Mouse (Mus musculus) heart, embryonic 16.5 days (tissue): ENCODE measurements around the gene Cacng7. TPM values are rescaled to one million over a fixed set of nuclear protein-coding genes. Genes with fewer than 3 reads are reported as not detected.
"Not testable (repeated sequence)": the region's sequence is repeated elsewhere in the genome, so short reads cannot be mapped to it uniquely, and the experiment has no call there.

Experiments used
- ATAC-seq: fragments of 200-750 bp; cut with Nextera tagmentation; replicated peaks from 2 replicates; pipeline ENCODE4 v1.8.0; 2017; ENCODE audit warnings: moderate number of reproducible peaks; ENCODE audit not compliant: insufficient read depth, low FRiP score; ENCODE audit errors: extremely low read depth
- H3K27ac ChIP-seq: fragments of 300-500 bp; sonication (generic); 2 replicates; pipeline ENCODE4 v1.5.1; 2014; ENCODE audit warnings: mild to moderate bottlenecking, low read length, control low read depth, moderate library complexity
- H3K27me3 ChIP-seq: fragments of 300-500 bp; sonication (generic); 2 replicates; pipeline ENCODE4 v1.6.1; 2014; ENCODE audit warnings: low read length, mixed read lengths; ENCODE audit not compliant: control insufficient read depth, insufficient read depth
- H3K36me3 ChIP-seq: fragments of 300-500 bp; sonication (generic); 2 replicates; pipeline ENCODE4 v1.6.1; 2014; ENCODE audit not compliant: control insufficient read depth, insufficient read depth
- H3K4me1 ChIP-seq: fragments of 300-500 bp; sonication (generic); 2 replicates; pipeline ENCODE4 v1.6.1; 2014; ENCODE audit warnings: low read length, mixed read lengths; ENCODE audit not compliant: control insufficient read depth, insufficient read depth
- H3K4me2 ChIP-seq: fragments of 300-500 bp; sonication (generic); 2 replicates; pipeline ENCODE4 v1.6.1; 2014; ENCODE audit warnings: low read depth, mild to moderate bottlenecking, control low read depth, low read length
- H3K4me3 ChIP-seq: fragments of 300-500 bp; sonication (generic); 2 replicates; pipeline ENCODE4 v1.5.1; 2014; ENCODE audit warnings: mild to moderate bottlenecking, control low read depth, low read length
- H3K9ac ChIP-seq: fragments of 300-500 bp; sonication (generic); 2 replicates; pipeline ENCODE4 v1.6.1; 2014; ENCODE audit warnings: low read length, control low read depth
- H3K9me3 ChIP-seq: fragments of 300-500 bp; sonication (generic); replicated peaks from 2 replicates; pipeline ENCODE4 v1.6.1; 2016; ENCODE audit warnings: low read length; ENCODE audit not compliant: control insufficient read depth
- WGBS: fragments of 180-500 bp; shearing (Covaris S2); extraction: QIAGEN DNeasy Blood & Tissue Kit; methylation state at CpG from one replicate; pipeline ENCODE4 v1.1.7; 2014; 5-methylcytosine and 5-hydroxymethylcytosine counted together
- polyA plus RNA-seq: library from polyadenylated mRNA; unstranded; fragments of >200 nt; fragmentation: Nextera tagmentation; extraction: Ambion mirVana; gene quantifications from 2 replicates; pipeline ENCODE4 v1.2.1, GENCODE M21; 2015

The Cacng7 gene
- polyA plus RNA-seq, 1 experiment from 2014 or later, result 0.16 TPM

GRCm38 (mm10) chr7:3291197-3291596, 41.6 kb upstream of the Cacng7 start:
- Histone ChIP-seq H3K9me3 (no peaks in the 10 kb centered on the region), H3K4me2 (peak overlapping the region; percentile 88), H3K36me3 (peaks cover 18% of the 10 kb centered on the region), H3K4me3 (peak overlapping the region; percentile 71), H3K4me1 (peaks cover 35% of the 10 kb centered on the region), H3K27ac (peak overlapping the region; percentile 93), H3K27me3 (no peaks in the 10 kb centered on the region), H3K9ac (peak overlapping the region; percentile 84)
- 14% methylated on average over 6 of the region's 6 CpGs for WGBS
- peak; percentile 21 for ATAC-seq

- peak overlapping the region; percentile 88 for H3K4me2 ChIP-seq
- peaks cover 23% of the 10 kb centered on the region for H3K36me3 ChIP-seq
- no peak for ATAC-seq
- H3K9me3 ChIP-seq, result no peaks in the 10 kb centered on the region
- whole genome bisulfite sequencing, result 39% methylated on average over 3 of the region's 3 CpGs
- peak overlapping the region; percentile 71 for H3K4me3 ChIP-seq
- H3K27me3 ChIP-seq, result no peaks in the 10 kb centered on the region
- peak overlapping the region; percentile 93 for H3K27ac ChIP-seq
- peaks cover 40% of the 10 kb centered on the region for H3K4me1 ChIP-seq
- H3K9ac ChIP-seq, result peak overlapping the region; percentile 84
Measured at GRCm38 (mm10) chr7:3291764-3292163, 41.0 kb upstream of the Cacng7 start.

DNA sequence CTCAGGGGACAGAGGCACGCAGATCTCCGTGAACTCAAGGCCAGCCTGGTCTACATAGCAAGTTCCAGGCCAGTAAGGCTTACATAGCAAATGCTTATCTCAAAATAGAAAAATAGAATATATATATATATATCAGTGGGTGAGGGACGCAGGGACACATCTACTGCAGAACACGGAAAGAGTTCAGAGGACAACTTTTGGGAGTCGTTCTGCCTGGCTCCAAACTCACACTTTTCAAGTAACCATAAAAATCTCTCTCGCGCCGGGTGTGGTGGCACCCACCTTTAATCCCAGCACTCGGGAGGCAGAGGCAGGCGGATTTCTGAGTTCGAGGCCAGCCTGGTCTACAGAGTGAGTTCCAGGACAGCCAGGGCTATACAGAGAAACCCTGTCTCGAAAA, 40.5 kb upstream of the Cacng7 start:
- Histone ChIP-seq H3K9ac (peak overlapping the region; percentile 84), H3K4me1 (peaks cover 46% of the 10 kb centered on the region), H3K4me3 (peak overlapping the region; percentile 71), H3K36me3 (peaks cover 28% of the 10 kb centered on the region), H3K4me2 (peak overlapping the region; percentile 88), H3K27ac (peak overlapping the region; percentile 93)
- 48% methylated on average over 11 of the region's 12 CpGs for WGBS
- not testable (repeated sequence) for H3K9me3 ChIP-seq, H3K27me3 ChIP-seq, ATAC-seq

DNA sequence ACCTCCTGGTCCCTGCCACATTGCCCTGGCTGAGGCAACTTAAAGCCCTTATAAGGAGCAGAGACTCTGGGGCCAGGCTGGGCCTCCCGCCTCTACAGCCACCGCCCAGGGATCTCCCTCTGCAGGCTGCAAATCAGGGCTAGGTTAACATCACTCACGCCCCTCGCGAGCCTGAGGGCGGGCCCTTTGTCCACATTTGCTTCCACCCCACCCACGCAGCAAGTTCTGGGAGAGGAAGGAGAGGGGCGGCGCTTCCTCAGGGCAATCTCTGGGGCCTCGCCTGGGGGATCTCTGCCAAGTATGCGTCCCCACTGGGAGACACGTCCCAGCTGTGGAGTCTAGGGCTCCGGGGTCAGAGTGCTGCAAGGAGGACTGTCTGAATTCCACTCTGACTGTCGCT, 40.0 kb upstream of the Cacng7 start:
- ATAC-seq, result peak; percentile 82
- Histone ChIP-seq H3K9me3 (no peaks in the 10 kb centered on the region), H3K27ac (peak overlapping the region; percentile 93), H3K36me3 (peaks cover 34% of the 10 kb centered on the region), H3K4me2 (peak overlapping the region; percentile 88), H3K4me1 (peaks cover 51% of the 10 kb centered on the region), H3K9ac (peak overlapping the region; percentile 74), H3K4me3 (peak overlapping the region; percentile 71), H3K27me3 (no peaks in the 10 kb centered on the region)
- WGBS, result 0% methylated on average over 14 of the region's 14 CpGs

DNA sequence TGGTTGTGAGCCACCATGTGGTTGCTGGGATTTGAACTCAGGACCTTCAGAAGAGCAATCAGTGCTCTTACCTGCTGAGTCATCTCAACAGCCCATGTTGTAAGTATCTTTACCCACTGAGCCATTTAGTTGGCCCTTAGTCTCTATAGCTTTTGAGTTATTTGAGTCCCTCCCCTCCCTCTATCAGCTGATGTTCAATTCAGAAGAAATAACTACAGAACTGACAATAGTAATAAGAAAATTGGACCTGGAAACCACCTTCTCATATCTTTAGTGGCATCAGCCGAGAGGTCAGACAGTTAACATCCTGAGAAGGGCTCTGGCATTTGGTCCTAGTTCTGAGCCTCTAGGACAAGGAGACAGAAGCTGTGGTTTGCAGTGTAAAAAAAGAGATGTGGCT, 38.0 kb upstream of the Cacng7 start:
- no peak for ATAC-seq
- H3K4me2 ChIP-seq, result peak overlapping the region; percentile 88; the same call in 1 of the 2 replicates
- peaks cover 45% of the 10 kb centered on the region for H3K36me3 ChIP-seq
- no peaks in the 10 kb centered on the region for H3K27me3 ChIP-seq
- H3K4me1 ChIP-seq, result peaks cover 63% of the 10 kb centered on the region
- H3K27ac ChIP-seq, result no peak overlapping the region
- no peak overlapping the region for H3K9ac ChIP-seq
- WGBS, result 80% methylated on average over 1 of the region's 1 CpGs
- no peak overlapping the region; the same call in 1 of the 2 replicates for H3K4me3 ChIP-seq
- H3K9me3 ChIP-seq, result no peaks in the 10 kb centered on the region

DNA sequence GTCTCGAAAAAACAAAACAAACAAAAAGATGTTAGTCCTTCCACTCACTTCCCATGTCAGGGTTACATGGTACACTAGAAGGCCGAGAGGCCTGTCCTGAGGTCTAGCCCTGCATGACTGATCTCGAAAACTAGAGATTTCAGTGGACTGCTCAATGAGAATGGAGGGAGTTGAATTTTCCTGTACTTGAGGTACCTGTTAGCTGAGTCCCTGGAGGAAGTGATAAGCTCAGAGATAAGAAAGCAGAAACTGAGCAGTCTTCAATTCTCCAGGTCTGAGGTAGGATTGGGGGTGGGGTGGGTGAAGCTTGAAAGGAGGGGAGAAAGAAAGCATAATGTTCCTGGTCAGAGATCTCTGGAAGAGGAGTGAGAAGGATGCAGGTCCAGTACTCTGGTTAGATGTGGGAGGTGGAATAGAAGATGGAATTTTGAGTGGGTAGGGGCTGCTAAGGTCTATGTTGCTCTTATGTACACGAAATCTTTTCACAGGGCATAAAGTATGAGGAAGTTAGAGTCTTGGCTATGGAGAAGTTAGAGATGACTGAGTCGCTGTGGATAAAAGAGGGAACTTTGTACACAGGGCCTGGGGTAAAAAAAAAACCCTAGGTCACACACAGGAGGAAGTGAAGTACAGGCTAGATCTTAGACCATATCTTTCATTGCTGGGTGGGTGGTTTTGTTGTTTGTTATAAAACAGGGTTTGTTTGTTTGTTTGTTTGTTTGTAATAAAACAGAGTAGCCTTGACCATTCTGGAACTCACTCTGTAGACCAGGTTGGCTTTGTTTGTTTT, 37.2 kb upstream of the Cacng7 start:
- Histone ChIP-seq H3K9me3 (no peaks in the 10 kb centered on the region), H3K4me1 (peaks cover 64% of the 10 kb centered on the region), H3K4me2 (peak overlapping the region; percentile 56), H3K9ac (0 out of 2 replicates have a peak overlapping the region, but pooled peaks have one; percentile 33), H3K27me3 (no peaks in the 10 kb centered on the region), H3K4me3 (no peak overlapping the region), H3K27ac (peak overlapping the region; percentile 48), H3K36me3 (peaks cover 50% of the 10 kb centered on the region)
- 71% methylated on average over 5 of the region's 5 CpGs for WGBS
- no peak for ATAC-seq

- no peaks in the 10 kb centered on the region for H3K9me3 ChIP-seq
- H3K36me3 ChIP-seq, result peaks cover 50% of the 10 kb centered on the region
- no peak overlapping the region for H3K4me3 ChIP-seq
- no peak overlapping the region for H3K27ac ChIP-seq
- H3K4me1 ChIP-seq, result peaks cover 69% of the 10 kb centered on the region
- WGBS, result 91% methylated on average over 16 of the region's 16 CpGs
- no peaks in the 10 kb centered on the region for H3K27me3 ChIP-seq
- H3K9ac ChIP-seq, result no peak overlapping the region
- ATAC-seq, result no peak
- peak overlapping the region; percentile 56 for H3K4me2 ChIP-seq
Measured at GRCm38 (mm10) chr7:3296711-3297110, 36.0 kb upstream of the Cacng7 start.

- H3K36me3 ChIP-seq, result peaks cover 42% of the 10 kb centered on the region
- WGBS, result 47% methylated on average over 7 of the region's 7 CpGs
- no peak overlapping the region for H3K9ac ChIP-seq
- H3K4me3 ChIP-seq, result no peak overlapping the region
- no peak overlapping the region for H3K4me2 ChIP-seq
- ATAC-seq, result no peak
- H3K27ac ChIP-seq, result peak overlapping the region; percentile 21; the same call in 1 of the 2 replicates
- H3K9me3 ChIP-seq, result no peaks in the 10 kb centered on the region
- peaks cover 68% of the 10 kb centered on the region for H3K4me1 ChIP-seq
- peaks cover 7% of the 10 kb centered on the region for H3K27me3 ChIP-seq
Measured at GRCm38 (mm10) chr7:3299941-3300617, 32.7 kb upstream of the Cacng7 start.
